In genomic region chr11:45795322-45795721, GRCm38 (mm10) we compare ENCODE assay signal across 21 mouse cellular contexts. TPM values are rescaled to one million over a fixed set of nuclear protein-coding genes. Genes with fewer than 3 reads are reported as not detected.
DNase-seq lines count a peak whose midpoint lies in the region; ATAC-seq lines count a peak whose summit lies in the region.
"Had no signal": no experiment of that assay in that cellular context is flagged by ENCODE, and none has a peak within 500 bp of the region (broad histone marks: within the 10 kb centered on the region; RNA-seq: fewer than 3 reads in every experiment).

No protein-coding gene starts in this region.

- peak; percentile 52 for ATAC-seq in frontal cortex, adult (ENCODE audit: low TSS enrichment)
- ATAC-seq in liver, embryonic 15.5 days (ENCODE audit: insufficient read depth), result no peak
- no peak for ATAC-seq in liver, embryonic 11.5 days (replicated peaks; ENCODE audit: low FRiP score)
- ATAC-seq in embryonic facial prominence, embryonic 14.5 days (ENCODE audit: low read depth), result no peak
- no peak for ATAC-seq in monocyte, adult 5-6 weeks (replicated peaks; ENCODE audit: insufficient number of reproducible peaks, low FRiP score, low TSS enrichment, poor library complexity, severe bottlenecking)
- ATAC-seq: forebrain, postnatal 0 days had no signal

- no peak overlapping the region for H3K4me2 ChIP-seq in liver, embryonic 15.5 days
- H3K4me2 ChIP-seq in liver, embryonic 11.5 days, result no peak overlapping the region
- H3K4me2 ChIP-seq in embryonic facial prominence, embryonic 14.5 days (ENCODE audit: low read depth, low read length), result no peak overlapping the region
- H3K4me2 ChIP-seq: embryonic facial prominence, embryonic 12.5 days; heart, embryonic 13.5 days; hindbrain, embryonic 14.5 days; lung, embryonic 14.5 days; neural tube, embryonic 15.5 days had no signal

- no peak overlapping the region for H3K9ac ChIP-seq in liver, embryonic 15.5 days
- H3K9ac ChIP-seq in liver, embryonic 11.5 days (ENCODE audit: low read depth, low read length), result no peak overlapping the region
- H3K9ac ChIP-seq in embryonic facial prominence, embryonic 14.5 days (ENCODE audit: low read depth, low read length), result no peak overlapping the region
- H3K9ac ChIP-seq: embryonic facial prominence, embryonic 12.5 days; forebrain, postnatal 0 days; heart, embryonic 13.5 days; hindbrain, embryonic 14.5 days; lung, embryonic 14.5 days; neural tube, embryonic 15.5 days had no signal

- no peaks in the 10 kb centered on the region for H3K36me3 ChIP-seq in liver, embryonic 15.5 days (replicated peaks)
- H3K36me3 ChIP-seq in liver, embryonic 11.5 days (ENCODE audit: control insufficient read depth, insufficient read depth, low read length), result no peaks in the 10 kb centered on the region
- H3K36me3 ChIP-seq in embryonic facial prominence, embryonic 14.5 days (ENCODE audit: control insufficient read depth, insufficient read depth, low read length), result no peaks in the 10 kb centered on the region
- H3K36me3 ChIP-seq: embryonic facial prominence, embryonic 12.5 days; forebrain, embryonic 10.5 days; heart, embryonic 13.5 days; midbrain, embryonic 10.5 days; neural tube, embryonic 15.5 days had no signal

- peaks cover 31% of the 10 kb centered on the region for H3K4me1 ChIP-seq in liver, embryonic 15.5 days (replicated peaks)
- peaks cover 13% of the 10 kb centered on the region for H3K4me1 ChIP-seq in liver, embryonic 11.5 days (replicated peaks; ENCODE audit: control insufficient read depth, insufficient read depth, low read length)
- H3K4me1 ChIP-seq in embryonic facial prominence, embryonic 14.5 days (ENCODE audit: control insufficient read depth, insufficient read depth, low read length), result peaks cover 12% of the 10 kb centered on the region

- WGBS in liver, embryonic 15.5 days (ENCODE audit: insufficient replicate concordance), result 44% methylated on average over 6 of the region's 6 CpGs
- WGBS in liver, embryonic 11.5 days, result 53% methylated on average over 6 of the region's 6 CpGs
- WGBS in embryonic facial prominence, embryonic 14.5 days, result 35% methylated on average over 6 of the region's 6 CpGs

- H3K27ac ChIP-seq in liver, embryonic 15.5 days (replicated peaks), result 0 out of 2 replicates have a peak overlapping the region, but pooled peaks have one; percentile 0
- H3K27ac ChIP-seq in liver, embryonic 11.5 days (ENCODE audit: low read depth, low read length), result no peak overlapping the region
- H3K27ac ChIP-seq in embryonic facial prominence, embryonic 14.5 days (replicated peaks; ENCODE audit: low read depth, low read length), result peak overlapping the region; percentile 64; the same call in 1 of the 2 replicates
- H3K27ac ChIP-seq: embryonic facial prominence, embryonic 12.5 days; forebrain, embryonic 10.5 days; gastrocnemius, adult 2 months; heart, embryonic 13.5 days; hindbrain, embryonic 14.5 days; kidney, postnatal 0 days; midbrain, embryonic 10.5 days; neural tube, embryonic 15.5 days had no signal

- no peaks in the 10 kb centered on the region for H3K27me3 ChIP-seq in liver, embryonic 15.5 days
- H3K27me3 ChIP-seq in liver, embryonic 11.5 days (replicated peaks; ENCODE audit: control insufficient read depth, insufficient read depth, low read length), result no peaks in the 10 kb centered on the region
- H3K27me3 ChIP-seq in embryonic facial prominence, embryonic 14.5 days (replicated peaks; ENCODE audit: control insufficient read depth, insufficient read depth, low read length), result no peaks in the 10 kb centered on the region
- H3K27me3 ChIP-seq: embryonic facial prominence, embryonic 12.5 days; heart, embryonic 13.5 days; neural tube, embryonic 15.5 days; Patski had no signal

- H3K9me3 ChIP-seq in liver, embryonic 15.5 days (replicated peaks), result no peaks in the 10 kb centered on the region
- no peaks in the 10 kb centered on the region for H3K9me3 ChIP-seq in liver, embryonic 11.5 days (ENCODE audit: control insufficient read depth, low read length)
- H3K9me3 ChIP-seq in embryonic facial prominence, embryonic 14.5 days (ENCODE audit: control insufficient read depth, low read length), result no peaks in the 10 kb centered on the region
- H3K9me3 ChIP-seq: embryonic facial prominence, embryonic 12.5 days; forebrain, embryonic 10.5 days; heart, embryonic 13.5 days; midbrain, embryonic 10.5 days; neural tube, embryonic 15.5 days had no signal

- H3K4me3 ChIP-seq in liver, embryonic 15.5 days (replicated peaks), result no peak overlapping the region
- no peak overlapping the region for H3K4me3 ChIP-seq in liver, embryonic 11.5 days (ENCODE audit: low read depth, low read length)
- no peak overlapping the region for H3K4me3 ChIP-seq in embryonic facial prominence, embryonic 14.5 days (ENCODE audit: low read depth, low read length)
- H3K4me3 ChIP-seq: embryonic facial prominence, embryonic 12.5 days; forebrain, embryonic 10.5 days; gastrocnemius, adult 2 months; heart, embryonic 13.5 days; midbrain, embryonic 10.5 days; myocyte; neural tube, embryonic 15.5 days had no signal

- no peak for DNase-seq in frontal cortex, adult 2 months (ENCODE audit: extremely low spot score in 1 of 2, low spot score in 1 of 2)
- DNase-seq in liver, embryonic 11.5 days (ENCODE audit: low spot score), result no peak
- DNase-seq in ES-CJ7 (ENCODE audit: low read depth, low spot score), result peak; percentile 51
- DNase-seq in embryonic facial prominence, embryonic 14.5 days (ENCODE audit: low spot score), result no peak
- no peak for DNase-seq in adrenal gland, adult 8-10 months
- DNase-seq: cerebellum, adult 9-11 months had no signal

RNA-seq across cellular contexts. Expression of gene Clint1, which starts 56.5 kb away (rescaled TPM):
- 39.5 TPM in 2 replicates for polyA plus RNA-seq in frontal cortex, adult 2 months (2012; rRNA removed)
- polyA plus RNA-seq in liver, embryonic 15.5 days (2015; fragmentation: Nextera tagmentation; extraction: Ambion mirVana), result 53.8 and 62.1 TPM in 2 replicates
- polyA plus RNA-seq in liver, embryonic 11.5 days (2014; fragmentation: Nextera tagmentation; extraction: Ambion mirVana), result 102 and 113 TPM in 2 replicates
- polyA plus RNA-seq in embryonic facial prominence, embryonic 14.5 days (2014; fragmentation: Nextera tagmentation; extraction: Ambion mirVana), result 79.1 and 81.0 TPM in 2 replicates
- total RNA-seq in monocyte, adult 5-6 weeks (2017), result 148 to 190 TPM (median 173 TPM) in 3 replicates
- 10 to 100 TPM; 63.4 to 94.6 (median 74.8) TPM for total RNA-seq in adrenal gland, adult 8-10 months (2022)
